Mouse (Mus musculus): ENCODE measurements around the gene Rgs10. TPM values are rescaled to one million over a fixed set of nuclear protein-coding genes. Genes with fewer than 3 reads are reported as not detected.

The Rgs10 gene
- total RNA-seq, 2 experiments from 2014 or later: 46.0 to 47.0 TPM

DNA sequence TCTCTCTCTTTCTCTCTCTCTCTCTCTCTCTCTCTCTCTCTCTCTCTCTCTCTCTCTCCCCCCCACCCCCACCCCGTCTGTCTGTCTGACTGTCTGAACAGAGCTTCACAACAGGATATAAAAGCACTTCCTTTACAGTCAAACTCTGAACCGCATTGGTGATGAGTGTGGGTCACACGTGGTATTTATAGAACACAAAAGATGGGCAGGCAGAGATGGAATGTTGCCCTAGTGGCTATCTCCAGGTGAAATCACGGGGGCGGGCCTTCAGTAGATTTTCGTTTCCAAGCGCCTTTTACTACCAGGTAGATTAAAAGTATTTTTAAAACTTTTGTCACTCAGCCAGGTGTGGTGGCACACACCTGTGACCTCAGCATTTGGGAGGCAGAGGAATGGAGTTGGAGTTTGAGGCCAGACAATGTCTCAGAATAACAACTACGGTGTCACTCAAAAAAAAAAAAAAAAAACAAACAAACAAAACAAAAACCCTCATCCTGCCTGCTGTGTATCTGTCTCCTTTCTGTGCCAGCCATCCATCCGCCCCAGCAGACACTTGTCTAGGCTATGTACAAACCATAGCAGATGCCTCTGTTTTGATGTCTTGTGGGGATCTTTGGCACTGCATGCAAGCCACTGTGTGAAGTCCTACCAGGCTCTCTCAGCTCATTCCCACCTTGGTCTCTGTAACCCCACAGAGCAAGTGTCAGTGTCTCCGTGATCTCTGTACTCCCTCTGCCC is 34.7 kb downstream of the Rgs10 start:
- no peak overlapping the region for H3K4me3 ChIP-seq
- no peak overlapping the region for H3K27ac ChIP-seq
- no peak for TF ChIP-seq CTCF (IDR thresholded peaks at IDR 0.05)
- DNase-seq (ENCODE audit: extremely low spot score in 1 of 2, low spot score in 2 of 2): no peak
- intact Hi-C loops (cut with DNase I): no loop called here

DNA sequence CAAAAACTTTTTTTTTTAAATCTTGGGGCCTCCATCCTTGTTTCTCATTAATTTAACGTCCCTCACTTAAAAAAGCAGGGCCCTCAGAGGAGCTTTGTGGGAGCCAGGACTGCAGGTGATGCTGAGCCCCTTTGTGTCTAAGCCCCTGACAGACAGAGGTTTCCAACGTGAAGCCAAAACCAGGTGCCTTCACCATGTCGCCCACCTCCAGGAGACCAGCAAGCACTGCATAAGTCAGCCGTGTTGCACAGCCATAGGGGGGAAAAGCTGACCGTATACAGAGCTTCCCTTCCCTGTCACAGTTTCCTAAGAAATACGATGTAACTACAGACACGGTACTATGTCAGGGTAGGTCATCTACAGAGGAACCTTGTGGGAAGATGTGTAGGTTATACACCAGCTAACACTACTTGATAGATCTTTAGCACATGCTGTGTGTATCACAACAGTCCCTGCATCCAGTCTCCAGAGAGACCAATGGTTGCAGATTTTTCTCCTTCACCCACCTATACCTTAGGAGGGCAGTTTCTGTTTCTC is 35.3 kb downstream of the Rgs10 start:
- no peak overlapping the region for H3K27ac ChIP-seq
- DNase-seq (ENCODE audit: extremely low spot score in 1 of 2, low spot score in 2 of 2): no peak
- TF ChIP-seq CTCF (IDR thresholded peaks at IDR 0.05): no peak
- no peak overlapping the region for H3K4me3 ChIP-seq
- intact Hi-C loops (cut with DNase I): no loop called here

DNA sequence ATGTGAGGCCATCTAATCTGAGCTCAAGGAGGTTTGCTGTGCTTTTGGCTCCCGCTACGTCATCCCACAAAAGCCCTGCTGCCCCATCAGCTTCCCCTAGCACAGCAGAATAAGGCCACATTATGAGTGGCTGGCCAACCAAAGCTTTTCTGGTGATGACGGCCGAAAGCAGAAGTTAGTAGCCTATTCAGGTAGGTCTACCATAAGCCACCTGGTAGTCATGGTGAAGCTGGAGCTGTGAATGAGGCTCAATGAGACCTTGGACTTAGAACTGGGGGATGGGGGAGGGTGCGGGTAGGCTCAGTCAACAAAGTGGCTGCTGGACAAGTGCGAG is 36.1 kb downstream of the Rgs10 start:
- no peak for DNase-seq (ENCODE audit: extremely low spot score in 1 of 2, low spot score in 2 of 2)
- no peak for TF ChIP-seq CTCF (IDR thresholded peaks at IDR 0.05)
- Histone ChIP-seq H3K27ac (no peak overlapping the region), H3K4me3 (no peak overlapping the region)
- intact Hi-C loops (cut with DNase I): no loop called here

DNA sequence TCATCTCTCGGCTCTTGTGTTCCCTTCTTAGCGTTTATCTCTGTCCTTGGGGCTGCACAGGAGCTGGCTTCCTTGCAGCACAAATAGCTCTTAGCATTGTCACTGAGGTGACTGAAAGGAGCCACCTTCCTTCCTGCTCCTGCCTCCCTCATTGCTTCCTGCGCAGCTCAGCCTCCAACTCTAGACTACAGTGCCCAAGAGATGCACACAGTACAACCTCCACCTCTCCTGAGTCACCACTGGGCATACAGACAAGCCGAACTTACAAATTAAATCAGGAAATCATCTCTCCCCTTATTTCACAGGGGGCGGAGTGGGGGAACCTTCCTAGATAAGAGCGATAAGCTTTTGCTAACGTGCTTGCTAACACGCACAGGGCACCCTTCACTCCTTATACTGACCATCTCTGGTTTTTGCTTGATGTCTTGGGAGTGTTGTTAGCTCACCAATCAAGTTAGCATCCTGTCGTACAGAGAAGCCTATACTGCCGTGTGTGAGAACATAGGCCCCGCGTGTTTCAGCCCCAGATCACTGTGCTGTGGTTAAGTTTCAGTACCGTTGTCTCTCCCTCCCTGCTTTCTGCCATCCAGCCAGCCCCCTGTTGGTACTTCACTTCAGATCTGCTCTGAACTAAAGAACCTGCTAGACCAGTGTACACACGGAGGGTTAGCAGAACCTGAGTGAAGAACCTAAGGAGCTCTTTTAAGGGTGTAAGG is 36.6 kb downstream of the Rgs10 start:
- H3K27ac ChIP-seq: no peak overlapping the region
- no peak overlapping the region for H3K4me3 ChIP-seq
- DNase-seq (ENCODE audit: extremely low spot score in 1 of 2, low spot score in 2 of 2): no peak
- intact Hi-C loops (cut with DNase I): no loop called here
- no peak for TF ChIP-seq CTCF (IDR thresholded peaks at IDR 0.05)

DNA sequence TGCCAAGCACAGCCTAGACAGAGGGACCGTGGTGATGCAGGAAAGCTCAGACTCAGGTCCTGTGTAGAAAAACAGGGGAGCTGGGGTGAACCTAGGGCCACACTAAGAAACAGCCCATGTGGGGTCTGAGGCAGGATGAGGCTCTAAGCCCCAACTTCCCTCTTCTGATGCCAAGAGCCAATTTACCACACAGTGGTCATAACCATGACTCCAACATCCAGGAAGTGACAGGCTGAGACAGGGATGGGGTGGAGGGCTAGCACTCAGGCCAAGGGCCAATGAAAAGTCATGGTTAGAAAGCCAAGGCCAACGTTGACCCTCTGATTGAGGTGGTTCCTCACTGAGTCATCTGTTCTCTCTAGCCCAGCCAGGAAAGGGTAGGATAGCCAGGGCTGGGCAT is 37.6 kb downstream of the Rgs10 start:
- TF ChIP-seq CTCF (IDR thresholded peaks at IDR 0.05): no peak
- H3K27ac ChIP-seq: no peak overlapping the region
- no peak overlapping the region for H3K4me3 ChIP-seq
- DNase-seq (ENCODE audit: extremely low spot score in 1 of 2, low spot score in 2 of 2): no peak
- intact Hi-C loops (cut with DNase I): no loop called here

DNA sequence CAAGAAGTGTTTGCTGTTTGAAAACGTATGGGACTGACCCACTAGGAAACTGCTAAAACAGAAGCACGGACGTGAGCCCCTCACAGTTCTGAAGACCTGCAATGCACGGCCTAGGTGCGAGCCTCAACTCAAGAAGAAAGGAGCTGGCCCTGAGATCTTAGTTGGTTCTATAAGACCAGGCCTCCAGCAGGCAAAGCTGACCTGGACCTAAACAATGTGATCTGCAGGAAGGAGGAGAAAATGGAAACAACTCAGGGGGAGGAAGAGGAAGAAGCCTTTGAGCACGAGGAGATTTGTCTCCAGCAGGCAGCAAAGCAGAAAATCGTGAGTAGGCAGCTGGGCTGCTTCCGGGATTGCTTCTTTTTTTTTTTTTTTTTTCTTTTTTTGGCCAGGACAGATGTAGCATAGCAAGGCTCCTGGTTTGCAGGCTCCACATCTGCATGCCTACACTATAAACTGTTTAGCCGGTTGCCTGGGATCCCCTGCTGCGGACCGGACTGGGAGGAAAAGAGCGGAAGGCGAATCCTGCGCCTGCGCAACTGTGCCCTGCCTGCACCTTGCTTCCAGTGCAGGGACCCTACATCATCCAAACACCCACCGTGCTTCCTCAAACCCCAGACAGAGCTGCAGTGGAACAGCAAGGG is 39.3 kb downstream of the Rgs10 start:
- TF ChIP-seq CTCF (IDR thresholded peaks at IDR 0.05): no peak
- Histone ChIP-seq H3K4me3 (no peak overlapping the region), H3K27ac (0 out of 2 replicates have a peak overlapping the region, but pooled peaks have one; percentile 13)
- intact Hi-C loops (cut with DNase I): no loop called here
- DNase-seq (ENCODE audit: extremely low spot score in 1 of 2, low spot score in 2 of 2): peak in 1 of 2 experiments; percentile 20

DNA sequence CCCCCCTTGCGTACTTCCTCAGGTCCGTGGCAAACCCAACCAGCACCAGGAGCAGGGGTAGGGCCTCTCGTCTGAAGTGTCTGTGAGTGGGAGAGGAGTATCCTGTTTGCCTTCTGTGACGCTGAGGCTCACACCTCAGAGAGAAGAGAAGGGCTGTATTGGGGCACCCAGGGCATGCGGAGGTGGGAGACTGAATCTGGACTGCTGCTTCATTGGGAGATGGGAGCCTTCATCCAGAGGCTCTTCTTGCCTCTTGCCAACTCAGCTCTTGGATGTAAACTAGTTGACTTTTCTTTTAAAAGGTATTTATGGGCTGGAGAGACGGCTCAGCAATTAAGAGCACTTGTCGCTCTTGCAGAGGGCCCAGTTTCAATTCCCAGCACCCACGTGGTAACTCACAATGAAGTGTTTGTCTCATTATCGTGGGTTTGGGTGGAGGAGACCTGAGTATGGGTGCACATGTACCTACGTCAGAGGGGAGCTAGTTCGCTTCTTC is 42.3 kb downstream of the Rgs10 start:
- Histone ChIP-seq H3K27ac (no peak overlapping the region), H3K4me3 (no peak overlapping the region)
- no peak for DNase-seq (ENCODE audit: extremely low spot score in 1 of 2, low spot score in 2 of 2)
- intact Hi-C loops (cut with DNase I): no loop called here
- TF ChIP-seq CTCF (IDR thresholded peaks at IDR 0.05): no peak

DNA sequence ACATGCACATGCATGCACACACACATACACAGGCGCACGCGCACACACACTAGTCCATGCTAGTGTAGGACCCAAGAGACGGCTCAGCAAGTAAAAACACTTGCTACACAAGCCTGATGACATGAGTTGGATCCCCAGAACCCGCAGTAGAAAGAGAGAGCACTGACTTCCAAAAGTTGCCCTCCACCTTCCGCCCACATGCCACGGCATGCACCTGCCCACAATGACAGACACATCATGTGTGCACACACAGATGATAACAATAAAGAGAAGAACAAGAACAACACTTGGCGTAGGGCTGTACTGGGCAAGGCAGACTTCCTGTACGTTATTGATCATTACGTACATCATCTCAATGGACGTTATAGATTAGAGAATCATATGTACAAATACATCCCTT is 44.4 kb downstream of the Rgs10 start:
- H3K27ac ChIP-seq: no peak overlapping the region
- intact Hi-C loops (cut with DNase I): no loop called here
- H3K4me3 ChIP-seq: no peak overlapping the region
- no peak for TF ChIP-seq CTCF (IDR thresholded peaks at IDR 0.05)
- DNase-seq (ENCODE audit: extremely low spot score in 1 of 2, low spot score in 2 of 2): no peak

DNA sequence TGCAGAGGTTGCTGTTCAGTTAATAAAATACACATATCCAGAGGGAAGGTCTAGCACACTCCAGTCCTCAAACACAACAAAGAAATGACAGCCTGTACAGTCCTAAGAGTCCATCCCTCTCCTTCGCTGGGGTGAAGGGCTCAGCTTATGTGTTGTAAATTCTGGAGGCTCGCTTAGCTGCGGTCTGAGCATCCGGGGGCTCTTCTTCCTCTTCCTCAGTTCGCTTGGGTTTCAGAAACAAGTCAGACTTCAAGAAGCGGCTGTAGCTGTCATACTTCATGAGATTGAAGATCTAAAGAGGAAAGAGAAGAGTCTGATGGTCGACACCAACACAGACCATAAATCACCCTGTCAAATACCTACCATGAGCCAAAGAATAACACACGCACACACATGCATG is 44.8 kb downstream of the Rgs10 start:
- TF ChIP-seq CTCF (IDR thresholded peaks at IDR 0.05): no peak
- no peak for DNase-seq (ENCODE audit: extremely low spot score in 1 of 2, low spot score in 2 of 2)
- H3K4me3 ChIP-seq: no peak overlapping the region
- H3K27ac ChIP-seq: no peak overlapping the region
- intact Hi-C loops (cut with DNase I): no loop called here

DNA sequence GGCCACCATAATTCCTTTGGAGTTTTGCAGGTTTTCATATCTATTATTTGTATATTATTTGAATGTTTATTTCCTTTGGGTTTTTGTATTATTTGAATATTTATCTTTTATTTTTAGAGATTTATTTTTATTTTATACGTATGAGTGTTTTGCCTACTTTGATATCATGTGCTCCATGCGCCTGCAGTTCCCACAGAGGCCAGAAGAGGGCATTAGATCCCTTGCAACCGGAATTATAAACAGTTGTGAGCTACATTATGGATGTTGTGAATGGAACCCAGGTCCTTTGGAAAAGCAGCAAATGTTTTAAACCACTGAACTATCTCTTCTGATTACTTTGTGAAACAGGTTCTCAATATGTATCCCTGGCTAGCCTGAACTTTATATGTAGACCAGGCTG is 46.2 kb downstream of the Rgs10 start:
- peak; percentile 60 for TF ChIP-seq CTCF (IDR thresholded peaks at IDR 0.05)
- DNase-seq (ENCODE audit: extremely low spot score in 1 of 2, low spot score in 2 of 2): no peak
- no peak overlapping the region for H3K27ac ChIP-seq
- no peak overlapping the region for H3K4me3 ChIP-seq
- intact Hi-C loops (cut with DNase I): no loop called here

DNA sequence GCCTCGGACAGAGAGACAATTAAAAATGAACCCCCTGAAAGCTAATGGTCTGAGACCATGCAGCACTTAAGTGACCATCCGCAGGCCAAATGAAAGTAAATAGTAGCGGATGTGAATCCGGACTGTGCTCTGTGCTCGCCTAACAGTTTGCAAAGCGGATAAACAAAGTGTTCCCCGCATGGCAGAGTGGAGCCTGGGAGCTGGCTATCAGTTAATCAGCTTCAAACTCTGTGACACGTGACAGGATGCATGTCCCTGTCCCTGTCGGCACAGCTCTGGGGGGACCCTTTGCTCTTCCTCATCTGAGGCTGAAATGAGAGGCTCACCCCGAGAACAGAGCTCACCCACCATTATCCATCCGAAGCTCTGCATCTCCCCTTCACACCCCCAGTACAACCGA is 49.2 kb downstream of the Rgs10 start:
- Histone ChIP-seq H3K4me3 (no peak overlapping the region), H3K27ac (no peak overlapping the region)
- intact Hi-C loops (cut with DNase I): no loop called here
- no peak for DNase-seq (ENCODE audit: extremely low spot score in 1 of 2, low spot score in 2 of 2)
- TF ChIP-seq CTCF (IDR thresholded peaks at IDR 0.05): no peak

DNA sequence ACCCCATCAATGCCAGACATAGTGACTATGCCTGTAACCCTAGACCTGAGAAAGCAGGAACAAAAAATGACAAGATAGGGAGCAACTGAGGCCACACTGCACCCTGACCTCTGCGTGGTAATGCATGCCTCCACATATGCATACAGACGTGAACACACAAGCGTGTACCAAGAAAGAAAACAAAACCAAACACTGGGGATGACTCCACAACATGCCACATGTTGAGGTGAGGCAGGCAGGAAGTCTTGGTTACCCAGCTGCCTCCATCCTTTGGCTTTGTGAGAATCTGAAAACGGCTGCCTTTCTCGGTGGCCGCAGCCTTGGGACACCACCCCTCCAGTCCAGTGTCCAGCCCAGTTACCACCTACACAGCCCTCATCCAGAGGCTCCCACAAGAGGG is 49.7 kb downstream of the Rgs10 start:
- DNase-seq (ENCODE audit: extremely low spot score in 1 of 2, low spot score in 2 of 2): no peak
- Histone ChIP-seq H3K4me3 (no peak overlapping the region), H3K27ac (no peak overlapping the region)
- TF ChIP-seq CTCF (IDR thresholded peaks at IDR 0.05): no peak
- intact Hi-C loops (cut with DNase I): no loop called here
